Mouse (Mus musculus) liver, adult 2 months (tissue): ENCODE data around the gene Tmem109. TPM values are rescaled to one million over a fixed set of nuclear protein-coding genes. Genes with fewer than 3 reads are reported as not detected.

Experiments
- DNase-seq: peaks from one replicate; pipeline ENCODE4 v3.0.0-alpha.2; 2011; ENCODE audit warnings: low read depth, low spot score; ENCODE audit errors: extremely low read depth
- H3K27ac ChIP-seq: fragments of 200-500 bp; replicated peaks from 2 replicates; pipeline ENCODE4 v1.5.1; 2012; ENCODE audit warnings: low read depth, mild to moderate bottlenecking, control low read depth, inconsistent platforms, low read length; ENCODE audit not compliant: insufficient read depth
- H3K27me3 ChIP-seq: fragments of 200-500 bp; 2 replicates; pipeline ENCODE4 v1.6.1; 2012; ENCODE audit warnings: mild to moderate bottlenecking, moderate library complexity, low read length, inconsistent platforms; ENCODE audit not compliant: control insufficient read depth, insufficient read depth
- H3K36me3 ChIP-seq: fragments of 200-500 bp; 2 replicates; pipeline ENCODE4 v1.6.1; 2012; ENCODE audit warnings: low read length, inconsistent platforms; ENCODE audit not compliant: control insufficient read depth, insufficient read depth
- H3K4me1 ChIP-seq: fragments of 200-500 bp; 2 replicates; pipeline ENCODE4 v1.6.1; 2011; ENCODE audit warnings: low read length; ENCODE audit not compliant: control insufficient read depth, insufficient read depth
- H3K4me3 ChIP-seq: fragments of 200-500 bp; 2 replicates; pipeline ENCODE4 v1.5.1; 2011; ENCODE audit warnings: low read depth, mild to moderate bottlenecking, control low read depth, low read length, moderate library complexity; ENCODE audit not compliant: insufficient read depth
- H3K79me2 ChIP-seq: fragments of 200-500 bp; 2 replicates; pipeline ENCODE4 v1.6.1; 2012; ENCODE audit warnings: inconsistent platforms, mild to moderate bottlenecking, low read length, moderate library complexity; ENCODE audit not compliant: control insufficient read depth, insufficient read depth
- H3K9ac ChIP-seq: fragments of 200-500 bp; 2 replicates; pipeline ENCODE4 v1.6.1; 2012; ENCODE audit warnings: low read depth, mild to moderate bottlenecking, control low read depth, inconsistent platforms, low read length
- CTCF ChIP-seq: fragments of 200-500 bp; IDR thresholded peaks from 2 replicates; pipeline ENCODE4 v1.5.1; 2011; ENCODE audit warnings: low read depth, low read length, control low read depth
- POLR2A ChIP-seq: fragments of 200-500 bp; IDR thresholded peaks from 2 replicates; pipeline ENCODE4 v1.6.1; 2011; ENCODE audit warnings: low read length, control low read depth; ENCODE audit not compliant: insufficient read depth; ENCODE audit errors: extremely low read depth
- WGBS: fragments of 180-500 bp; shearing (Covaris S2); methylation state at CpG from one replicate; pipeline ENCODE4 v1.1.7; 2018; 5-methylcytosine and 5-hydroxymethylcytosine counted together
- polyA plus RNA-seq: library from polyadenylated mRNA; depleted of rRNA; stranded (reverse); fragments of >200 nt; gene quantifications from 2 replicates; pipeline ENCODE4 v1.2.3, GENCODE M21; 2012
- total RNA-seq: library from RNA; depleted of rRNA; stranded (reverse); fragments of >200 nt; gene quantifications from 2 replicates; pipeline ENCODE4 v1.2.3, GENCODE M21; 2014

Tmem109 gene
- total and polyA plus RNA-seq, 2 experiments, result 7.1 to 35.2 TPM

GRCm38 (mm10) chr19:10869241-10869885, 12.4 kb downstream of the Tmem109 start:
- Histone ChIP-seq H3K79me2 (no peaks in the 10 kb centered on the region), H3K4me3 (peak overlapping the region; percentile 68), H3K9ac (peak overlapping the region; percentile 61), H3K27ac (no peak overlapping the region), H3K4me1 (no peaks in the 10 kb centered on the region), H3K36me3 (peaks cover 17% of the 10 kb centered on the region), H3K27me3 (no peaks in the 10 kb centered on the region)
- TF ChIP-seq CTCF (no peak), POLR2A (0 out of 2 replicates have a peak, but pooled peaks have one; percentile 9)
- 2% methylated on average over 43 of the region's 43 CpGs for WGBS
- DNase-seq, result peak; percentile 20

- DNase-seq, result no peak
- Histone ChIP-seq H3K36me3 (peaks cover 11% of the 10 kb centered on the region), H3K27me3 (no peaks in the 10 kb centered on the region), H3K79me2 (no peaks in the 10 kb centered on the region), H3K4me1 (no peaks in the 10 kb centered on the region), H3K27ac (no peak overlapping the region), H3K9ac (no peak overlapping the region), H3K4me3 (no peak overlapping the region)
- TF ChIP-seq CTCF, result no peak
- TF ChIP-seq POLR2A, result no peak
- 7% methylated on average over 17 of the region's 17 CpGs for WGBS
Observed at GRCm38 (mm10) chr19:10868623-10869141, 13.1 kb downstream of the Tmem109 start.

- no peaks in the 10 kb centered on the region for H3K79me2 ChIP-seq
- WGBS, result 44% methylated on average over 5 of the region's 5 CpGs
- no peak for DNase-seq
- H3K9ac ChIP-seq, result no peak overlapping the region
- H3K4me1 ChIP-seq, result no peaks in the 10 kb centered on the region
- H3K27me3 ChIP-seq, result no peaks in the 10 kb centered on the region
- no peak overlapping the region for H3K27ac ChIP-seq
- H3K36me3 ChIP-seq, result peaks cover 5% of the 10 kb centered on the region
- no peak for TF ChIP-seq CTCF
- TF ChIP-seq POLR2A, result no peak
- H3K4me3 ChIP-seq, result no peak overlapping the region
Observed at GRCm38 (mm10) chr19:10867946-10868622, 13.7 kb downstream of the Tmem109 start.

- Histone ChIP-seq H3K79me2 (no peaks in the 10 kb centered on the region), H3K27me3 (no peaks in the 10 kb centered on the region), H3K36me3 (no peaks in the 10 kb centered on the region), H3K4me3 (no peak overlapping the region), H3K4me1 (no peaks in the 10 kb centered on the region), H3K27ac (no peak overlapping the region), H3K9ac (no peak overlapping the region)
- no peak for TF ChIP-seq POLR2A
- no peak for TF ChIP-seq CTCF
- no peak for DNase-seq
- WGBS, result 93% methylated on average over 13 of the region's 13 CpGs
Observed at GRCm38 (mm10) chr19:10866351-10866750, 15.4 kb downstream of the Tmem109 start.

GRCm38 (mm10) chr19:10860072-10860497, 21.7 kb downstream of the Tmem109 start:
- Histone ChIP-seq H3K27ac (no peak overlapping the region), H3K36me3 (no peaks in the 10 kb centered on the region), H3K27me3 (no peaks in the 10 kb centered on the region), H3K9ac (no peak overlapping the region), H3K4me3 (no peak overlapping the region), H3K79me2 (no peaks in the 10 kb centered on the region), H3K4me1 (no peaks in the 10 kb centered on the region)
- DNase-seq, result no peak
- WGBS, result 65% methylated on average over 22 of the region's 22 CpGs
- TF ChIP-seq CTCF (no peak), POLR2A (no peak)
